Mouse (Mus musculus): ENCODE data around the gene Sik1. TPM values are rescaled to one million over a fixed set of nuclear protein-coding genes. Genes with fewer than 3 reads are reported as not detected.
A peak's percentile ranks its signal among the peaks of the same experiment; 100 is the strongest.

Sik1 gene
- polyA plus RNA-seq (2012; rRNA removed) (2.6 TPM in 2 replicates), polyA plus RNA-seq (2014; fragmentation: Nextera tagmentation; extraction: Ambion mirVana) (3.0 and 3.8 TPM in 2 replicates)

DNA sequence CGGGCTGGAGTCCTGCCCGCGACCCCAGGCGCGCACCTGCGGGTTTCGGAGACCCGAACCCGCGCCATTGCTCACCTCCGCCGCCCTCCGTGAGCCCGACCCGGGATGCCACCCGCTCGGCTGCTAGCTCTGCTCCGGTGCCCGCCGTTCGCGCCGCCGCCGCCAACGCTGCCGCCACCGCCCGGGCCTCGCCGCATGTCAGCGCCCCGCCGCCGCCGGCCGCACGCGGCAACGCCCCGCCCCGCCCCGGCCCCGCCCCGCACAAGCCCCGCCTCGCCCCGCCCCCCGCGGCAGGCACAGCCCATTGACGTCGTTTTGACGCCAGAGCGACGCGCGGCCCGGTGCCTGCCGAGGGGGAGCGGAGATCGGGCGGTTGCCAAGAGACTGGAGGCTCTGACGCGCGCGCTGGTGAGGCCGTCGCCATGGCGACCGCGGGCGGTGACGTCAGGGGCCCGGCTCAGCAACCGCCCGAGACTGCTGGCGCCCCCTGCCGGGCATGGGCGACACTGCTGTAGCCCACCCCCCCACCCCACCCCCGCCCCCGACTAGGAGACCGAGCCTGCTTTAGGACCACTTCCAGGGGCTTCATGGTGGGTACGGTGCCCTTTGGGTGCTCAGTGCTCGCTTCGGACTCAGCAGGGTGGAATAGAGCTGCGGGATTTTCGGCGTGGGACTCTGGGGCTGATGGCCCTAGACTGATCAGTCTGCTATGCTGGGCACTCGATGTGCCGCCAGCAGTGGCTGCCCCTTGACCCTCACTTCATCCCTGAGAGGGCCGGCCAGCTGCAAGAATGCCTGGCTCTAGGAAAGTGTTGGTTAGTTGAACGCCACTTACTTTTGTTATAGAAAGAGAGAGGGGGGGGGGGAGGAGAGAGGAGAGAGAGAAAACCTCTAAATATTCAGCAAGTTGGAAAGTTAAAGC is at the start of gene Sik1:
Gene Sik1, minus strand, starts transcription at position 208 of the 922 bp plus-strand sequence.
- Histone ChIP-seq H3K27me3 (ENCODE audit: control insufficient read depth, insufficient read depth, low read length) (no peaks in the 10 kb centered on the region; the same call in 1 of the 2 replicates), H3K4me2 (ENCODE audit: low read depth) (peak within 1 kb of the TSS; percentile 78), H3K4me3 (ENCODE audit: insufficient read depth in 1 of 2, low read depth in 2 of 2, low read length in 2 of 2) (peak within 1 kb of the TSS; percentile 65), H3K9me3 (ENCODE audit: control insufficient read depth, low read length) (no peaks in the 10 kb centered on the region), H3K27ac (peak within 1 kb of the TSS; percentile 10; the same call in 1 of the 2 replicates), H3K36me3 (replicated peaks; ENCODE audit: control insufficient read depth, insufficient read depth, low read depth) (peaks cover 3% of the 10 kb centered on the region), H3K4me1 (replicated peaks; ENCODE audit: control insufficient read depth in 2 of 2, insufficient read depth in 2 of 2, low read length in 1 of 2) (peaks cover 5 to 23% of the 10 kb centered on the region in 2 experiments), H3K9ac (replicated peaks) (peak within 1 kb of the TSS; percentile 63)
- DNase-seq (ENCODE audit: low read depth in 3 of 3, low spot score in 3 of 3) (peak; percentile 87 to 91 (median 88)), ATAC-seq (ENCODE audit: insufficient read depth) (peak; percentile 92)
- TF ChIP-seq EP300 (IDR thresholded peaks at IDR 0.05; ENCODE audit: low read depth) = no peak
- peak; percentile 57 for TF ChIP-seq CTCF (IDR thresholded peaks at IDR 0.05; ENCODE audit: low read depth)
- WGBS (ENCODE audit: insufficient replicate concordance) = under 1% methylated on average over 91 of the region's 92 CpGs

DNA sequence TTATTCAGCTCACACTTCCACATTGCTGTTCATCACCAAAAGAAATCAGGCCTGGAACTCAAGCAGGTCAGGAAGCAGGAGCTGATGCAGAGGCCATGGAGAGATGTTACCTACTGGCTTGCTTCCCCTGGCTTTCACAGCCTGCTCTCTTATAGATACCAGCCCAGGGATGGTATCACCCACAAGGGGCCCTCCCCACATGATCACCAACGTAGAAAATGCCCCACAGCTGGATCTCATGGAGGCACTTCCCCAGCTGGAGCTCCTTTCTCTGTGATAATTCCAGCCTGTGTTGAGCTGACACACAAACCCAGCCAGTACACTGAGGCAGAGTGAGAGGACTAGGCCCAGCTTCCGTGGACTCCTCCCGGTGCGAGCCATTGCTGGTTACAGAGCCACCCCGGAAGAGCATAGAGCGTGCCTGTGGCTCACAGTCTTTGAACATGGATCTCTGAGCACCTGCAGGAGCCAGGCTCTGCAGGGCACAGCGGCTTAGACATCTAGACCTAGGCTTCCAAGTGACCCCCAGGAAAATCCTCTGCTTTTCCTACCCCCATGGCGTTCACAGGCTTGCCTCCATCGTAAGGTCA is 49.7 kb upstream of the Sik1 start:
- ATAC-seq (ENCODE audit: insufficient read depth) (no peak), DNase-seq (ENCODE audit: low read depth in 3 of 3, low spot score in 3 of 3) (no peak)
- Histone ChIP-seq H3K9ac (replicated peaks) (no peak overlapping the region), H3K4me3 (ENCODE audit: insufficient read depth in 1 of 2, low read depth in 2 of 2, low read length in 2 of 2) (no peak overlapping the region), H3K4me2 (ENCODE audit: low read depth) (no peak overlapping the region), H3K27me3 (ENCODE audit: control insufficient read depth, insufficient read depth, low read length) (no peaks in the 10 kb centered on the region), H3K9me3 (ENCODE audit: control insufficient read depth, low read length) (no peaks in the 10 kb centered on the region), H3K27ac (peak overlapping the region; percentile 22; the same call in 1 of the 2 replicates), H3K4me1 (replicated peaks; ENCODE audit: control insufficient read depth in 2 of 2, insufficient read depth in 2 of 2, low read length in 1 of 2) (peaks cover 8 to 15% of the 10 kb centered on the region in 2 experiments), H3K36me3 (replicated peaks; ENCODE audit: control insufficient read depth, insufficient read depth, low read depth) (no peaks in the 10 kb centered on the region)
- 57% methylated on average over 9 of the region's 9 CpGs for WGBS (ENCODE audit: insufficient replicate concordance)
- no peak for TF ChIP-seq EP300 (IDR thresholded peaks at IDR 0.05; ENCODE audit: low read depth)
- TF ChIP-seq CTCF (IDR thresholded peaks at IDR 0.05; ENCODE audit: low read depth) = no peak

DNA sequence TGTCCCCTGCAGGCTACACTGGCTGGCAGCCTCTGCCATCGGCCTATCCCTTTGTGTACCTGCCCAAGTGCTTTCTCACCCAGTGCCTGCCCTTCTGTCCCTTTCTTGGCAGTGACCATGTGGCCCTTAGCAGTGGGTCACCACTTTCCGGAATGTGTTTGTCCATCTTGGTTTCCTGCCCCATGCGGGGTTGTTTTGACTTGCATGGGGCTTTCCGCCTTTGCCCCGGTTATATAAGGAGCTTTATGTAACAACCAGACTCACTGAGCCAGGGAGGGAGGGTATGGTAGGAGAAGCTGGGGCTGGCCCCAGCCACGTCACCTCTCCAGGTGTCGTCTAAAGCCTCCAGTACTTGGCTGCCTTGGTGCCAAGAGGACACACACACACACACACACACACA is 48.4 kb upstream of the Sik1 start:
- no peak overlapping the region for H3K9ac ChIP-seq (replicated peaks)
- no peak for ATAC-seq (ENCODE audit: insufficient read depth)
- H3K4me2 ChIP-seq (ENCODE audit: low read depth) = no peak overlapping the region
- no peak overlapping the region for H3K4me3 ChIP-seq (ENCODE audit: insufficient read depth in 1 of 2, low read depth in 2 of 2, low read length in 2 of 2)
- H3K27me3 ChIP-seq (ENCODE audit: control insufficient read depth, insufficient read depth, low read length) = no peaks in the 10 kb centered on the region
- H3K27ac ChIP-seq = no peak overlapping the region
- no peaks in the 10 kb centered on the region for H3K9me3 ChIP-seq (ENCODE audit: control insufficient read depth, low read length)
- 77% methylated on average over 7 of the region's 7 CpGs for WGBS (ENCODE audit: insufficient replicate concordance)
- TF ChIP-seq EP300 (IDR thresholded peaks at IDR 0.05; ENCODE audit: low read depth) = no peak
- TF ChIP-seq CTCF (IDR thresholded peaks at IDR 0.05; ENCODE audit: low read depth) = no peak
- peaks cover 8 to 15% of the 10 kb centered on the region in 2 experiments for H3K4me1 ChIP-seq (replicated peaks; ENCODE audit: control insufficient read depth in 2 of 2, insufficient read depth in 2 of 2, low read length in 1 of 2)
- DNase-seq (ENCODE audit: low read depth in 3 of 3, low spot score in 3 of 3) = no peak
- no peaks in the 10 kb centered on the region for H3K36me3 ChIP-seq (replicated peaks; ENCODE audit: control insufficient read depth, insufficient read depth, low read depth)

DNA sequence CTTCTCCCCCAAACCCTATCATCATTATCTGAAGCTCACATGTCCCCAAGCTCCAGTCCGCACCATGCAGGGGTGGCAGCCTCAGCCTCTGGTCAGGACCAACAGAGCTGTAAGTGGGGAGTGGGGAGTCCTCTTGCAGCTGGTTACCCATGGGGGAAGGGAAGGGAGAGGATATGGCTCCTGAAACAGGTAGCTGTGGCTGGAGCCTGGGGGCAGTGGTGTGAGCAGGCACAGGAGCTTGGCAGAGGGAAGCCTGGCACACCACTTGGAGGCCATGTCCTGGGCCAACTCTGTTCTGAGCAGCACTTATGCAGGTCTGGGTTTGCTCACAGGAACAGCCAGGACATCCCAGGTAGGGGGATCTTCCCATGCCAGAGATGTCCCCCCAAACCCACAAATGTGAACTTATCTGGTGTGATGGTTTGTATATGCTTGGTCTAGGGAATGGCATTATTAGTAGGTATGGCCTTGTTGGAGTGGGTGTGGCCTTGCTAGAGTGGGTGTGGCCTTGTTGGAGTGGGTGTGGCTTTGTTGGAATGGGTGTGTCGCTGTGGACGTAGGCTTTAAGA is 47.1 kb upstream of the Sik1 start:
- Histone ChIP-seq H3K9me3 (ENCODE audit: control insufficient read depth, low read length) (no peaks in the 10 kb centered on the region), H3K4me1 (replicated peaks; ENCODE audit: control insufficient read depth in 2 of 2, insufficient read depth in 2 of 2, low read length in 1 of 2) (peaks cover 8 to 17% of the 10 kb centered on the region in 2 experiments), H3K27ac (no peak overlapping the region), H3K4me2 (ENCODE audit: low read depth) (no peak overlapping the region), H3K4me3 (ENCODE audit: insufficient read depth in 1 of 2, low read depth in 2 of 2, low read length in 2 of 2) (no peak overlapping the region), H3K36me3 (replicated peaks; ENCODE audit: control insufficient read depth, insufficient read depth, low read depth) (no peaks in the 10 kb centered on the region), H3K9ac (replicated peaks) (no peak overlapping the region), H3K27me3 (ENCODE audit: control insufficient read depth, insufficient read depth, low read length) (no peaks in the 10 kb centered on the region)
- no peak for TF ChIP-seq EP300 (IDR thresholded peaks at IDR 0.05; ENCODE audit: low read depth)
- DNase-seq (ENCODE audit: low read depth in 3 of 3, low spot score in 3 of 3) (no peak), ATAC-seq (ENCODE audit: insufficient read depth) (no peak)
- 32% methylated on average over 3 of the region's 3 CpGs for WGBS (ENCODE audit: insufficient replicate concordance)

Measured in liver, embryonic 14.5 days (tissue).